Mouse (Mus musculus): Measurements from ENCODE around the gene Fosl1. TPM values are rescaled to one million over a fixed set of nuclear protein-coding genes. Genes with fewer than 3 reads are reported as not detected.

Gene Fosl1
- polyA plus RNA-seq, 1 experiment from 2014 or later: 0.16 TPM

GRCm38 (mm10) chr19:5429806-5430205, 17.5 kb upstream of the Fosl1 start:
- WGBS: 42% methylated on average over 8 of the region's 8 CpGs
- peaks cover 29% of the 10 kb centered on the region for H3K4me1 ChIP-seq (ENCODE audit: control insufficient read depth, insufficient read depth, low read length)
- no peak overlapping the region for H3K4me3 ChIP-seq (ENCODE audit: low read length)
- no peak for ATAC-seq (replicated peaks; ENCODE audit: extremely low read depth, insufficient read depth, low FRiP score)
- H3K27ac ChIP-seq (ENCODE audit: low read length): no peak overlapping the region
- H3K9me3 ChIP-seq (replicated peaks; ENCODE audit: control insufficient read depth, low read length): no peaks in the 10 kb centered on the region
- peaks cover 12% of the 10 kb centered on the region for H3K36me3 ChIP-seq (ENCODE audit: control insufficient read depth, insufficient read depth)
- no peak overlapping the region for H3K9ac ChIP-seq (ENCODE audit: low read length)
- H3K4me2 ChIP-seq (ENCODE audit: low read depth, low read length): no peak overlapping the region
- no peaks in the 10 kb centered on the region for H3K27me3 ChIP-seq (ENCODE audit: control insufficient read depth, insufficient read depth, low read length)

DNA sequence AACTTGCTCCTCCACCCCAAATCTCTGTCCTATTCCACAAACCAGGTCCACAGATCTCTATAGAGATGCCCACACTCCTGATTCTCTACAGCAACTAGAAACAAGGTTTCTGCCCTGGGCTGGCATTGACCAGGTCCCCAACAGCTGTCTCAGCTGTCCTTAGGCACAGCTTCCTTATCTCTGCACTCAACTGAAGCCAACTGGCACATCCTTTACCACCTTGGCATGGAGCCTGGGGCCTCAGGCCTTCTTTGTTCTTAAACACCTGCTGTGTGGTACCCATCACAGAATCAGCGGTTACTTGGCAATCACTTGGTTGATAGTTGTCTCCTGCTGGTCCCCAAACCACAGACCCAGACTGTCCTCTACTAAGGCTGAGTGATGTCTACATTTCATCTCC, 16.9 kb upstream of the Fosl1 start:
- H3K27me3 ChIP-seq (ENCODE audit: control insufficient read depth, insufficient read depth, low read length): no peaks in the 10 kb centered on the region
- no peak overlapping the region for H3K9ac ChIP-seq (ENCODE audit: low read length)
- 77% methylated on average over 1 of the region's 1 CpGs for WGBS
- H3K4me1 ChIP-seq (ENCODE audit: control insufficient read depth, insufficient read depth, low read length): peaks cover 29% of the 10 kb centered on the region
- no peak for ATAC-seq (replicated peaks; ENCODE audit: extremely low read depth, insufficient read depth, low FRiP score)
- H3K9me3 ChIP-seq (replicated peaks; ENCODE audit: control insufficient read depth, low read length): no peaks in the 10 kb centered on the region
- H3K36me3 ChIP-seq (ENCODE audit: control insufficient read depth, insufficient read depth): peaks cover 12% of the 10 kb centered on the region
- H3K4me2 ChIP-seq (ENCODE audit: low read depth, low read length): no peak overlapping the region
- H3K27ac ChIP-seq (ENCODE audit: low read length): no peak overlapping the region
- H3K4me3 ChIP-seq (ENCODE audit: low read length): no peak overlapping the region

DNA sequence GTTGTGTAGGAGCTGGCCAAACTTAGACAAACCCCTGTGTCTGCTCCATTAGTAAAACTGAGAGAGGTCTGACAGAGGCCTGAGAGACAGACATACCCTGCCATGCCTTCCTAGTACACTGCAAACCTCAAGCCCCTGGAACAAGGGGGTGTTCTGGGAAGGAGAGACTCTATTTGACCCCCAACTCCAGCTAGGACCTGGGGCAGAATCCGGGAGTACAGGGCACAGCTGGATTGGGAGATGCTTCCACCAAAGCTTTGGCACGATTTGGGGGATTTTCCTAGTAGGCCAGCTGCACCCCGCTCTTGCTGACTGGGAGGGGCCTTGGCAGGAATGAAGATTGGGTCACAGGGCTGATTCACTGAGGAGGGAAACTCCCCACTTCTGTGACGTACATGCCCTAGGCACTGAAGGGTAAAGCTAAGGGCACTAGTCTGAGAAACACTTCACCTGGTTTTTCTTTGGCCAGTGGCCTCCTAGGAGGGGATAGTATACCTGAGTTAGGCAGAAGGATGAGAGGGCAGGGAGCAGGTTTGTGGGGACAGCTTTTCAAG, 15.4 kb upstream of the Fosl1 start:
- peaks cover 3% of the 10 kb centered on the region; the same call in 1 of the 2 replicates for H3K36me3 ChIP-seq (ENCODE audit: control insufficient read depth, insufficient read depth)
- H3K27ac ChIP-seq (ENCODE audit: low read length): no peak overlapping the region
- no peak overlapping the region for H3K4me2 ChIP-seq (ENCODE audit: low read depth, low read length)
- H3K9me3 ChIP-seq (replicated peaks; ENCODE audit: control insufficient read depth, low read length): no peaks in the 10 kb centered on the region
- no peaks in the 10 kb centered on the region for H3K27me3 ChIP-seq (ENCODE audit: control insufficient read depth, insufficient read depth, low read length)
- 80% methylated on average over 4 of the region's 4 CpGs for WGBS
- no peak for ATAC-seq (replicated peaks; ENCODE audit: extremely low read depth, insufficient read depth, low FRiP score)
- H3K4me1 ChIP-seq (ENCODE audit: control insufficient read depth, insufficient read depth, low read length): peaks cover 17% of the 10 kb centered on the region
- H3K9ac ChIP-seq (ENCODE audit: low read length): no peak overlapping the region
- H3K4me3 ChIP-seq (ENCODE audit: low read length): no peak overlapping the region

GRCm38 (mm10) chr19:5432992-5433852, 14.1 kb upstream of the Fosl1 start:
- H3K27ac ChIP-seq (ENCODE audit: low read length): peak overlapping the region; percentile 66

GRCm38 (mm10) chr19:5433951-5434350, 13.4 kb upstream of the Fosl1 start:
- no peak for ATAC-seq (replicated peaks; ENCODE audit: extremely low read depth, insufficient read depth, low FRiP score)
- peak overlapping the region; percentile 48 for H3K4me3 ChIP-seq (ENCODE audit: low read length)

More at GRCm38 (mm10) chr19:5432992-5433852, 14.1 kb upstream of the Fosl1 start:
- H3K4me3 ChIP-seq (ENCODE audit: low read length): peak overlapping the region; percentile 48
- peak overlapping the region; percentile 67 for H3K9ac ChIP-seq (ENCODE audit: low read length)
- H3K4me2 ChIP-seq (ENCODE audit: low read depth, low read length): peak overlapping the region; percentile 75
- no peaks in the 10 kb centered on the region for H3K9me3 ChIP-seq (replicated peaks; ENCODE audit: control insufficient read depth, low read length)
- ATAC-seq (replicated peaks; ENCODE audit: extremely low read depth, insufficient read depth, low FRiP score): peak; percentile 66
- no peaks in the 10 kb centered on the region for H3K27me3 ChIP-seq (ENCODE audit: control insufficient read depth, insufficient read depth, low read length)
- no peaks in the 10 kb centered on the region for H3K36me3 ChIP-seq (ENCODE audit: control insufficient read depth, insufficient read depth)
- WGBS: 7% methylated on average over 16 of the region's 16 CpGs
- peaks cover 17% of the 10 kb centered on the region for H3K4me1 ChIP-seq (ENCODE audit: control insufficient read depth, insufficient read depth, low read length)

GRCm38 (mm10) chr19:5444371-5444908, 2.9 kb upstream of the Fosl1 start:
- Histone ChIP-seq H3K36me3 (ENCODE audit: control insufficient read depth, insufficient read depth) (no peaks in the 10 kb centered on the region), H3K9me3 (replicated peaks; ENCODE audit: control insufficient read depth, low read length) (peaks cover 6% of the 10 kb centered on the region), H3K9ac (ENCODE audit: low read length) (no peak overlapping the region), H3K4me1 (ENCODE audit: control insufficient read depth, insufficient read depth, low read length) (peaks cover 19% of the 10 kb centered on the region), H3K27ac (ENCODE audit: low read length) (no peak overlapping the region), H3K4me2 (ENCODE audit: low read depth, low read length) (no peak overlapping the region), H3K27me3 (ENCODE audit: control insufficient read depth, insufficient read depth, low read length) (peaks cover 35% of the 10 kb centered on the region), H3K4me3 (ENCODE audit: low read length) (no peak overlapping the region)
- ATAC-seq (replicated peaks; ENCODE audit: extremely low read depth, insufficient read depth, low FRiP score): no peak
- 59% methylated on average over 9 of the region's 9 CpGs for WGBS

More at GRCm38 (mm10) chr19:5433951-5434350, 13.4 kb upstream of the Fosl1 start:
- Histone ChIP-seq H3K27me3 (ENCODE audit: control insufficient read depth, insufficient read depth, low read length) (no peaks in the 10 kb centered on the region), H3K4me1 (ENCODE audit: control insufficient read depth, insufficient read depth, low read length) (peaks cover 17% of the 10 kb centered on the region), H3K4me2 (ENCODE audit: low read depth, low read length) (peak overlapping the region; percentile 75), H3K27ac (ENCODE audit: low read length) (peak overlapping the region; percentile 50), H3K9me3 (replicated peaks; ENCODE audit: control insufficient read depth, low read length) (no peaks in the 10 kb centered on the region), H3K36me3 (ENCODE audit: control insufficient read depth, insufficient read depth) (no peaks in the 10 kb centered on the region), H3K9ac (ENCODE audit: low read length) (peak overlapping the region; percentile 67)
- WGBS: 48% methylated on average over 7 of the region's 7 CpGs

DNA sequence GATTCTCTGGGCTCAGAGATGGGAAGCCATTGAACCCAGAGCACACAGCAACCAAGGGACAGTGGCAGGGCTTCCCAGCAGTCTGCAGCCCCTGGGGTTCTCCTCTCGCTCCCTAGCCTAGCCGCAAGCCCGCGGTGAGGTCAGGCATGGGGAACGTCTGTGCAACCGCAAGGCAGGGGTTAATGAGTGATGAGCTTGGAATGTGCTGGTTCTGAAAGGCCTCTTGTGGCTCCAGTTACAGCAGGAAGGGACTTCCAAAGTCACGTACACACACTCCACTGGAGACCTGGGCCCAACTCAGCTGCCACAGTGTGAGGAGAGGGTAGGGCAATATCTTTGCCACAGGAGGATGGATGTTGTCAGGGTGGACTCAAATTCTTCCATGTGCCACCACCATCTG, 2.4 kb upstream of the Fosl1 start:
- Histone ChIP-seq H3K27me3 (ENCODE audit: control insufficient read depth, insufficient read depth, low read length) (peaks cover 38% of the 10 kb centered on the region), H3K4me3 (ENCODE audit: low read length) (no peak overlapping the region), H3K9ac (ENCODE audit: low read length) (no peak overlapping the region), H3K27ac (ENCODE audit: low read length) (no peak overlapping the region), H3K9me3 (replicated peaks; ENCODE audit: control insufficient read depth, low read length) (peaks cover 6% of the 10 kb centered on the region), H3K4me1 (ENCODE audit: control insufficient read depth, insufficient read depth, low read length) (peaks cover 19% of the 10 kb centered on the region), H3K36me3 (ENCODE audit: control insufficient read depth, insufficient read depth) (no peaks in the 10 kb centered on the region), H3K4me2 (ENCODE audit: low read depth, low read length) (no peak overlapping the region)
- ATAC-seq (replicated peaks; ENCODE audit: extremely low read depth, insufficient read depth, low FRiP score): no peak; the same call in 1 of the 2 replicates
- 34% methylated on average over 7 of the region's 7 CpGs for WGBS

- no peaks in the 10 kb centered on the region for H3K36me3 ChIP-seq (ENCODE audit: control insufficient read depth, insufficient read depth)
- WGBS: 85% methylated on average over 5 of the region's 5 CpGs
- H3K4me3 ChIP-seq (ENCODE audit: low read length): no peak overlapping the region
- peaks cover 45% of the 10 kb centered on the region for H3K27me3 ChIP-seq (ENCODE audit: control insufficient read depth, insufficient read depth, low read length)
- no peak for ATAC-seq (replicated peaks; ENCODE audit: extremely low read depth, insufficient read depth, low FRiP score)
- H3K4me2 ChIP-seq (ENCODE audit: low read depth, low read length): no peak overlapping the region
- H3K27ac ChIP-seq (ENCODE audit: low read length): no peak overlapping the region
- peaks cover 19% of the 10 kb centered on the region for H3K4me1 ChIP-seq (ENCODE audit: control insufficient read depth, insufficient read depth, low read length)
- no peaks in the 10 kb centered on the region for H3K9me3 ChIP-seq (replicated peaks; ENCODE audit: control insufficient read depth, low read length)
- no peak overlapping the region for H3K9ac ChIP-seq (ENCODE audit: low read length)
Observed at GRCm38 (mm10) chr19:5445747-5446146, 1.6 kb upstream of the Fosl1 start.

Data from heart, embryonic 16.5 days (tissue).